Mouse (Mus musculus) liver, embryonic 14.5 days (tissue): ENCODE measurements at regions not wholly inside any gene's neighbourhood (a gene's known extent, or its start where the extent isn't known, plus 50 kb on each side); places are given as distances from the start of the nearest gene placed in this dataset.
A peak's percentile ranks its signal among the peaks of the same experiment; 100 is the strongest.

ENCODE experiments used
- ATAC-seq: fragments of 200-750 bp; cut with Nextera tagmentation; 2 replicates; pipeline ENCODE4 v1.8.0; 2017; ENCODE audit warnings: moderate number of reproducible peaks, mild to moderate bottlenecking, moderate library complexity; ENCODE audit not compliant: insufficient read depth
- DNase-seq, 3 experiments: peaks; one replicate each; pipeline ENCODE4 v3.0.0-alpha.2; 2012 to 2013; ENCODE audit warnings: low read depth in 3 of 3, low spot score in 3 of 3
- H3K27ac ChIP-seq: fragments of 300-500 bp; sonication (generic); 2 replicates; pipeline ENCODE4 v1.5.1; 2014; ENCODE audit warnings: moderate library complexity, mild to moderate bottlenecking, control low read depth, inconsistent platforms
- H3K27me3 ChIP-seq: fragments of 300-500 bp; sonication (generic); 2 replicates; pipeline ENCODE4 v1.6.1; 2014; ENCODE audit warnings: mild to moderate bottlenecking, low read length, moderate library complexity; ENCODE audit not compliant: control insufficient read depth, insufficient read depth
- H3K36me3 ChIP-seq: fragments of 300-500 bp; sonication (generic); replicated peaks from 2 replicates; pipeline ENCODE4 v1.6.1; 2014; ENCODE audit warnings: low read depth; ENCODE audit not compliant: control insufficient read depth, insufficient read depth
- H3K4me1 ChIP-seq, 2 experiments: fragments of 200-500 bp in 1 of 2; fragments of 300-500 bp in 1 of 2; sonication (generic) in 1 of 2; replicated peaks; 2 replicates each; pipeline ENCODE4 v1.6.1; 2012 to 2014; ENCODE audit warnings: antibody characterized with exemption in 1 of 2, inconsistent platforms in 1 of 2, low read length in 1 of 2; ENCODE audit not compliant: control insufficient read depth in 2 of 2, insufficient read depth in 2 of 2
- H3K4me2 ChIP-seq: fragments of 300-500 bp; sonication (generic); 2 replicates; pipeline ENCODE4 v1.6.1; 2014; ENCODE audit warnings: low read depth, mild to moderate bottlenecking, control low read depth, moderate library complexity
- H3K4me3 ChIP-seq, 2 experiments: fragments of 200-500 bp in 1 of 2; fragments of 300-500 bp in 1 of 2; sonication (generic) in 1 of 2; 2 replicates each; pipeline ENCODE4 v1.5.1; 2012 to 2014; ENCODE audit warnings: low read depth in 2 of 2, low read length in 2 of 2, mild to moderate bottlenecking in 2 of 2, control low read depth in 1 of 2, inconsistent platforms in 1 of 2, moderate library complexity in 1 of 2; ENCODE audit not compliant: insufficient read depth in 1 of 2
- H3K9ac ChIP-seq: fragments of 300-500 bp; sonication (generic); replicated peaks from 2 replicates; pipeline ENCODE4 v1.6.1; 2014; ENCODE audit warnings: mild to moderate bottlenecking, control low read depth, moderate library complexity
- H3K9me3 ChIP-seq: fragments of 300-500 bp; sonication (generic); 2 replicates; pipeline ENCODE4 v1.6.1; 2016; ENCODE audit warnings: low read length, mixed read lengths; ENCODE audit not compliant: control insufficient read depth
- CTCF ChIP-seq: IDR thresholded peaks from 2 replicates; pipeline ENCODE4 v1.5.1; 2016; ENCODE audit warnings: antibody characterized with exemption, low read depth, control low read depth
- EP300 ChIP-seq: IDR thresholded peaks from 2 replicates; pipeline ENCODE4 v1.6.1; 2016; ENCODE audit warnings: antibody characterized with exemption, low read depth
- WGBS: fragments of 180-500 bp; shearing (Covaris S2); extraction: QIAGEN DNeasy Blood & Tissue Kit; methylation state at CpG from one replicate; pipeline ENCODE4 v1.1.7; 2014; ENCODE audit not compliant: insufficient replicate concordance; 5-methylcytosine and 5-hydroxymethylcytosine counted together

DNA sequence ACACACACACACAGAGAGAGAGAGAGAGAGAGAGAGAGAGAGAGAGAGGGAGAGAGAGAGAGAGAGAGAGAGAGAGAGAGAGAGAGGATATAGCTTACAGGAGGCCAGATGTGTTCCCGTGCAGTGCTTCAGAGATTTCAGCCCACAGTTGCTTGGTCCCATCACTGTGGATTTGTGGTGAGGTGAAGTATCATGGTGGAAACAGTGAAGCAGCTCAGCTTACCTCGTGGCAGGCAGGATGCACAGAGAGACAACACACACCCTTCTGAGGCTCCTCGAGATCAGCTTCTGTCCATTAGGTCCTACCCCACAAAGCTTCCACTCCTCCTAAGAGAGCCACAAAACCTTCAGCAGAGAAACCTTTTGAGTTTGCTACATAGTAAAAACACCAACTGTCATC lies 261.1 kb downstream of the Uaca start:
- no peaks in the 10 kb centered on the region for H3K36me3 ChIP-seq
- DNase-seq (no peak), ATAC-seq (no peak)
- no peaks in the 10 kb centered on the region; the same call in 1 of the 2 replicates for H3K9me3 ChIP-seq
- WGBS = 31% methylated on average over 3 of the region's 3 CpGs
- H3K9ac ChIP-seq = no peak overlapping the region
- no peak overlapping the region for H3K4me3 ChIP-seq
- no peaks in the 10 kb centered on the region for H3K27me3 ChIP-seq
- H3K4me2 ChIP-seq = no peak overlapping the region
- TF ChIP-seq CTCF (no peak), EP300 (no peak)
- no peak overlapping the region for H3K27ac ChIP-seq
- no peaks in the 10 kb centered on the region for H3K4me1 ChIP-seq

DNA sequence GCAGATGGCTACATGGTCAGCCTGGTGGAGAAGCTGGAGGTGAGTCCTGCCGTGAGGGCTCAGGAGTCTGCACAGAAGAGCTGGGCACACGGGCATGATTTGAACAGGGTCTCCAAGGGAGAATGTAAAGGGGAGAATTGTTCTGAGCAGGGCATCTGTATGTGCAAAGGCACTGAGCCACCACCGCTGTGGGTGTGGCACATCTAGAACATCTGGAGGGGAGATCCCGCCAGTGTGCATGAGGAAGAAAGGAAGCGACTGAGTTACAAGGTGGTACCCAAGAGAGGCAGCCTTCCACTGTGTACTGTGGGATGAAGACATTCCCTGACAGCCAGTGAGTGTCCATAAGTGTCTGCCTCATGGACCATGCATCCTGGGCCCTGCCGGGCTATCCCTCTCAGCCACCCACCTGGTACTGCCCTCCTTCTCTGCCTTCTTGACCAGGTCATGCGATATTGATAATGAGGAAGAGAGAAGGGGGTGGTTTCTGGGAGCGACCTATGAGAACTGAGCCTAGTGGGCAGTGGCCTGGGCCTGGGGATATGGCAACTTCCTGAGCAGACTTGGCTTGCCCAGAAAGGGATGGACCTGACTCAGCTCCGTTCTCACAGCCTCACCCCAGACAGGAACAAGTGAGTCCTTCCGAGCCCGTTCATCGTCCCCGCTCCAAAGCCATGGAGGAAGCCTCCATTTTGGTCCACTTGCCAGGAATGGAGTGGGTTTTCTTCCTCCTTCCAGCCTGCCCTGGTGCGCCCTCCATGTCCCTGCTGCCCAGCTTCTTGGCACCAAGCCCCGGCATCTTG lies 261.8 kb downstream of the Uaca start:
- Histone ChIP-seq H3K4me2 (no peak overlapping the region), H3K27ac (no peak overlapping the region)
- no peak for TF ChIP-seq CTCF
- TF ChIP-seq EP300 = no peak

GRCm38 (mm10) chr9:61056731-61057270 lies 262.5 kb downstream of the Uaca start:
- TF ChIP-seq EP300 (no peak), CTCF (no peak)
- H3K9me3 ChIP-seq = no peaks in the 10 kb centered on the region
- H3K27ac ChIP-seq = no peak overlapping the region
- no peak overlapping the region for H3K9ac ChIP-seq
- 3% methylated on average over 10 of the region's 10 CpGs for WGBS
- ATAC-seq = no peak
- no peak for DNase-seq
- H3K36me3 ChIP-seq = no peaks in the 10 kb centered on the region
- H3K27me3 ChIP-seq = no peaks in the 10 kb centered on the region
- H3K4me1 ChIP-seq = no peaks in the 10 kb centered on the region
- no peak overlapping the region for H3K4me3 ChIP-seq
- H3K4me2 ChIP-seq = peak overlapping the region; percentile 3; the same call in 1 of the 2 replicates

More for the DNA sequence above, 261.8 kb downstream of the Uaca start:
- WGBS = 35% methylated on average over 14 of the region's 15 CpGs
- H3K4me1 ChIP-seq = no peaks in the 10 kb centered on the region
- H3K9me3 ChIP-seq = no peaks in the 10 kb centered on the region
- no peaks in the 10 kb centered on the region for H3K27me3 ChIP-seq
- no peak overlapping the region for H3K4me3 ChIP-seq
- H3K36me3 ChIP-seq = no peaks in the 10 kb centered on the region
- no peak for DNase-seq
- no peak overlapping the region for H3K9ac ChIP-seq
- ATAC-seq = no peak

- ATAC-seq = no peak
- DNase-seq = no peak
- TF ChIP-seq CTCF (peak; percentile 34), EP300 (no peak)
- H3K9me3 ChIP-seq = no peaks in the 10 kb centered on the region
- no peaks in the 10 kb centered on the region for H3K36me3 ChIP-seq
- H3K27ac ChIP-seq = no peak overlapping the region
- no peaks in the 10 kb centered on the region for H3K27me3 ChIP-seq
- no peak overlapping the region for H3K9ac ChIP-seq
- no peak overlapping the region for H3K4me2 ChIP-seq
- H3K4me1 ChIP-seq = no peaks in the 10 kb centered on the region; a peak in 1 of 4 replicates
- H3K4me3 ChIP-seq = no peak overlapping the region
Measured at GRCm38 (mm10) chr9:61059225-61059624, 264.9 kb downstream of the Uaca start.

GRCm38 (mm10) chr9:61060958-61061357 lies 266.6 kb downstream of the Uaca start:
- no peaks in the 10 kb centered on the region; a peak in 2 of 4 replicates for H3K4me1 ChIP-seq
- H3K4me2 ChIP-seq = no peak overlapping the region
- no peaks in the 10 kb centered on the region for H3K27me3 ChIP-seq
- ATAC-seq (no peak), DNase-seq (no peak)
- H3K36me3 ChIP-seq = no peaks in the 10 kb centered on the region
- TF ChIP-seq EP300 = no peak
- no peak for TF ChIP-seq CTCF
- no peaks in the 10 kb centered on the region for H3K9me3 ChIP-seq
- H3K9ac ChIP-seq = no peak overlapping the region
- H3K4me3 ChIP-seq = no peak overlapping the region
- 56% methylated on average over 8 of the region's 8 CpGs for WGBS
- H3K27ac ChIP-seq = no peak overlapping the region
